Mouse (Mus musculus) mouse trophoblast stem cell (cell line): Measurements from ENCODE around the gene Camsap2.

ENCODE experiments used
- in situ Hi-C, 2 experiments: fragments of 300-500 bp; cut with MseI, MboI; formaldehyde crosslinking; loops; 2 replicates in 1 of 2; 3 replicates in 1 of 2; pipeline ENCODE4 v1.15.1; 2025

Gene Camsap2

DNA sequence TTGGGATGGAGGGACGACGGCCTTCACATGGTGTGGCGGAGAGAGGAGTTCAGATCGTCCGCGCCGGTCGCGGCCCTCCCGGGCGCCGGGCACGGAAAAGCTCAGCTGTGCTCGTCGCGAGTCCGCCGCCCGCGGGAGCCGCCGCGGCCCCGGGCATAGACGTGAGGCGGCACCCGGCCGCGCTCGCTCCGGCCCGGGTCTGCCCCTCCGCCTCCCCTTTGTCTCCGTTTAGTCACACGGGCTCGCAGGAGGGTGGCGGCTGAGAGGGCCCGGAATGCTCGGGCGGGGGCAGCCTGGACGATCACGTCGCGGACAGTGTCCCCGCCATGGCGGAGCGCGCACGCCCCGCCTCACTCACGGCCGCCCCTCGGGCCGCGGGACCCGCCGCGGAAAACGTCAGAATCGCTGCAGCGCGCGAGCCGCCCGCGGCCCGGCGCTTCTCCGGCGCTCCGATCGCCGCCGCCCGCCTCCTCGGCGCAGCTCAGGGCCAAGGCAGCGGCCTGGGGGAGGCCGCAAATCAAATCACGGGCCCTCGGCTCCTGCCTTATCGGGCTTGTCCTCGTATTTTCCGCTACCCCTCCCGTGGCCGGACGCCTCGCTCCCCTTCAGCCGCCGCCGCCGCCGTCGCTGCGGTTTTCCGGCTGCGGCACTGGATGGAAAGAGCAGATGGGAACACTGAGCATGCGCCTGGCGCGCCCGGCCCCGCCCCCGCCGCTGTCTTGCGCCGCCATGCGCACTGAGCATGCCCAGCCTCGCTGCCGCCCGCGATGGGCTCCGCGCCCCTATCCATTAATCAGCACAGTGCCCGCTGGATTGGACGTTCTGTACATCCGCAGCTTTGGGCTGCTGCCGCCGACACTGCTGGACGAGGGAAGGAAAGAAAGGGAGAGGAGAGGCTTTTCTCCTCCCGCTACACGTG lies at the start of gene Camsap2:
TSS of gene Camsap2 (minus strand) at position 651 of the 919 bp plus-strand sequence.
- in situ Hi-C loops: no loop called here

DNA sequence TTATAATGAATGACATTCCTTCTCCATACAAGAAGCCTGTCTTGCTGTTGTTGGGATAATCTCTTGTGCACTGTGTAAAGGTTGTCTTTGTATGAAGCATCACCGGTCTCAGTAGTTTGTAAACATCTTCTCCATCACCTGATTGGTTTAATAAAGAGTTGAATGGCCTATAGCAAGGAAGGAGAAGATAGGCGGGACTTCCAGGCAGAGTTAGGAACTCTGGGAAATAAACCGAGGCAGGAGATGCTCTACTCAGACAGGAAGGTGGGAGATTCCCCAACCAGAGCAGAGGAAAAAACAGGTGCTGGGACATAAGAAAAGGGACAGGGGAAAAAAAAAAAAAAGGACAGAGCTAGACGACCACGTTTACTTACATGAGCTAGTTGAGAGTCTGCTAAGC lies 49.2 kb upstream of the Camsap2 start:
- in situ Hi-C loops: no loop called here

DNA sequence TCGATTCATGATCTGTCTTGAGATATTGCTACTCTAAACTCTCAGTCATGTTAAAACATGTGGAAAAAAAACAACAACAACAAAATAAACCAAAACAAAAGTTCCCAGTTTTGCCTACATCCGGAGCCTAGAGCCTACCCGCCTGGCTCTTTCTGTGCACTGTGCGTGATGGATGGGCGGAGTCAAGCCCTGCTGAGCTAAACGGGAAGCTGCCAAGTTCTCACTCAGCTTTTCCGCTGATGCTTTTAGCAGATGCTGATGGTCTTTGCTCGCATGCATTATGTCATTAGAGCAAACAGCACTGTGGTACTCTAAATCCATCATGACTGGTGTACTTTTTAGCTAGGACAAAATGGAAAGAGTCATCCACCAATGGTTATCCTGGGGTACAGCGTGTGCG lies 48.6 kb upstream of the Camsap2 start:
- in situ Hi-C loops: no loop called here

DNA sequence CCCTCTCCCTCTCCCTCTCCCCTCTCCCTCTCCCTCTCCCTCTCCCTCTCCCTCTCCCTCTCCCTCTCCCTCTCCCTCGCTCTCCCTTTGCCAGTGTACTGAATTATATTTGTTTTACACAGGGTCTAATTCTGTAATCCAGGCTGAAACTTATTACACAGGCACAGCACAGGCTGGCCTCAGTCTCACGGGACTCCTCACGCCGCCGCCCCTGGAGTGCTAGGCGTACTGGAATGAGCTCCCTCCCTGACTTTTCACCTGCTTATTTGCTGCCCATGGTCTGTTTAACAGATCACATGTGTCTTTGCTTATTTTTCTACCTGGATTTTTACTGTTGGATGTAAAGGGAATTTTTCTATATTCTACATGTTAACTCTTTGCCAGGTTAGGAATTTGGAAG lies 41.0 kb upstream of the Camsap2 start:
- in situ Hi-C loops: no loop called here

DNA sequence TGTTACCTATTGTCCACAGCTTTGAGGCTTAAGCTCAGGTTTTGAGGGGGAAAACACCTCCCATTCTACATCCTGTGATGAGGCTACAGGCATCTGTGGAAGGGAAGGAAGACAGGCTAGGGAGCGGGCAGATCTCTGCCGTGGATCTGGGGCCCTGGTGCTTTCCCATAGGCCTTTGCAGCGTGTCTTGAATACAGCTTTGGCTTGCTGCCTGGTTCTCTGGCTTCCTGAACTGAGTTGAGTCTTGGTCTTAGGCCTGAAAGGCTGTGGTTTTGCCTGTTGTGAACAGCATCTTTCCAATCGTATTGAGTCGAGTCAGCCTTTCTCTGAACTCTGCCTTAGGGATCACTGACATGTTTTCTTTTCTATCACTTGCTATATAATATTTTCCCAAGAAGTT lies 35.7 kb upstream of the Camsap2 start:
- in situ Hi-C loops: no loop called here

DNA sequence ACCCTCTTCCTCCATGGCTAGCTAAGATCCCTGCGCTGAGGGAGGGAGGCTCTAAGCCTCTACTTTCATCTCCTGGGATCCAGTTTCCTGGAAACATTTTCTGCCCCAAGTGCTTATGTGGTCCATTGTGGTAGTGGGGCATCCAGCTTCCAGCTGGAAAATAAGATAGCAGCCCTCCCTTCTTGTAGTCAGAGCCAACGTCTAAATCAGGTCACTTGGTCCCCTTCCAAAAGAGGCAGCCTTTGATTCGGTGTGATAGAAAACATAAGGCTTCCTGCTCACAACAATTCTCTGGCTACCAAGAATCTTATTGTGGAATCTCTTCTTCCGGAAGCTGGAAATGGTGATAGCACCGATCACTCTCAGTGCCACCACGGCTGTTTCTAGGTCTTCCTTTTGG lies 35.3 kb upstream of the Camsap2 start:
- in situ Hi-C loops: no loop called here

DNA sequence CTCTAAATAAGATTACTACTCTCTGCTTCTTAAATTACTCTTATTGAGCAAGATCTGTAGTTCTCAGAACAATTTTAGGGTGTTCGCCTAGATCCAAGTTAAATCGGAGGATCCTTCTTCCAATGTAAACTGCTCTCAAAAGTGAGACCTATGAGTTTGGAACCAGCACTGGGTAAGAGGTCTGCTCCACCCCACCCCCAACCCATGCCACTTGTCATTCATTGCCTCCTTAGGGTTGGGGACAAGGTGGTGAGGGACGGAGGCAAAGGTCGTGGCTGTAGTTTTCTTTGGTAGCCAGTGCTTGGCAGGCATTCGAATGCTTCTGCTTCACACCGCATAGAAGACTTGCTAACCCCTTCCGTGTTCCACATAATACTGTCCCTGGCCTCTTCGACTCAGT lies 34.7 kb upstream of the Camsap2 start:
- in situ Hi-C loops: no loop called here

DNA sequence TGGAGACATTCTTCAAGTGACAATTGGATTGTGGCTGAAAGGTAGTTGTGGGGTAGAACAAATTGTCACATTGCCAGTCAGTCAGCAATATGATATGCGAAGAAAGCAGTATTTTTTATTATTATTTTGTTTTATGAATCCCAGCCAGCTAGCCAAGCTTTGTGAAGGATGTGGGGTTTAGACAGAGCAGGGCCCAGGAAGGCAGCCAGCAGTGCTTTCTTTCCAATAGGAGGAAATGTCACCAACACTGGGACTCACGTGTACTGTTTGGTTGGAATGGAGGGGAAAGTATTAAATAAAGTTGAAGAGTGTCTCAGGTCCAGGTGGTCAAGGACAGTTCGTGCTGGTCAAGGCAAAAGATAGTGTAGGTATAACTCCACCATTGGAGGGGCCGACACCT lies 34.3 kb upstream of the Camsap2 start:
- in situ Hi-C loops: no loop called here

DNA sequence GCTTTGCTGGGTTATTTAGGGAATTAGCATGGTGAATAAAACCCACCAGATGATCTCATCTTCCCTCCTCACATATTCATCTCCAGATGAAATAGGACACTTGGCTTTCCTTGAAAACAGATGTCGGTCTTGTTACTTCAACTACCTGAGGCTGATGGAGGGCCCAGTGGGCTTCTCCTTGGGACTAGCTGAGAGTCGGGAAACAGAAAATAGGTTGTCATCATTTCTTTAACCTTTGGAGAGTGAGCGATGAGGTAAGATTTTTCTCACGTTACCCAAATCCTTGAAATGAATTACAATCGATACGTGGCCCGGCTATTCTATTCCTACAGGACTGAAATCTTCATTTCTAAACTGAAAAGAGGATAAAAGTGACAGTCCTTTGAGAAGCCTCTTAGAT lies 33.4 kb upstream of the Camsap2 start:
- in situ Hi-C loops: no loop called here

DNA sequence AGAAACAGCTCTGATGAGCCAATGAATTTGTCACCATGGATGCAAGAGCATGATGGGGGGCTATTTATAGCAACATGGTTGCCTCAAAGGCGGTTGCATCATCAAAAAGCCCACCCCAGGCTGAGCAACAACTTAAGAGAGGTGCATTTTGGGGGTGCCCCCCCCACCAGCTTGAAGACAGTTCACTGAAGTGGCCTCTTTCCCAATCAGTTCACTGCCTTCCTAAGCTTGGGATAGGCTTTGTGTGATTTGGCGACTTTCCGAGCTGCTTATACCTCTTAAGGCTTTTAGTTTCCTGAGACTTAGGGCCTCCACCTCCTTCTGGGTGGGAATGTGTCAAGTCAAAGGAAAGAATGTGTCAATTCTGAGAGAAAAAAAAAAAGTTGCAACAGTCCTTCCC lies 20.1 kb upstream of the Camsap2 start:
- in situ Hi-C loops: no loop called here

DNA sequence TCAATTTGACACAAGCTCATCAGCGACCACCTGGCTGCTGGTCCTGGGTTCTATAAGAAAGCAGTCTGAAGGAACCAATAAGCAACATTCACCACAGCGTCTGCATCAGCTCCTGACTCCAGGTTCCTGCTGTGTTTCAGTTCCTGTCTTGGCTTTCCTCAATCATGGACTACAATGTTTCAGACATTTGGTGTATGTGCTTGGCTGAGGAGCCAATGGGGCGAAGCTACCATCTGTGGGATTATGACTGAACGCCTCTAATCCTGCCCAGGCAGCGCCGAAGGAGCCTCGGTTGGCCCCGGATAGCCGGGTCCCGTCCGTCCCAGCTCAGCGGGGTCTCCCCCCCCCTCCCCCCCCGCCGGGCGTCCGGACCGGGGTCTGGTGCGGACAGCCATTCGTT lies 18.8 kb upstream of the Camsap2 start:
- in situ Hi-C loops: no loop called here

DNA sequence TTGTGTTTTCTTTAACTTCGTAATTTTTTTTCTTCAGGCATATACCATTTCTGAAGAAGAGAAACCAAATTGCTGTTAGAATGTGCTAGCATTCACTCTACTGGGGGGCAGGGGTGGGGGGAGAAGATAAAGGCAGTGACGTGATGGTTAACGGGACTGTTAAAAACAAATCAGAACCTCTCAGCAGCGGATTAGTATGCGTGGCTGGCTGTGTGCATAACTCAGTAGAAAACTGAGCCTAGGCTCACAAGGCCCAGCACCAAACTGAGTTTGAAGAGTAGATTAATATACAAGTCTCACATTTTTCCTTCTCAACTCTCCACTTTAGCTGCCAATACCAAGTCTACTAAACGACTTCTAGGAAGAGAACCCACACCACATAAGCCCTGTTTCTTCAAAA lies 17.1 kb upstream of the Camsap2 start:
- in situ Hi-C loops: no loop called here

DNA sequence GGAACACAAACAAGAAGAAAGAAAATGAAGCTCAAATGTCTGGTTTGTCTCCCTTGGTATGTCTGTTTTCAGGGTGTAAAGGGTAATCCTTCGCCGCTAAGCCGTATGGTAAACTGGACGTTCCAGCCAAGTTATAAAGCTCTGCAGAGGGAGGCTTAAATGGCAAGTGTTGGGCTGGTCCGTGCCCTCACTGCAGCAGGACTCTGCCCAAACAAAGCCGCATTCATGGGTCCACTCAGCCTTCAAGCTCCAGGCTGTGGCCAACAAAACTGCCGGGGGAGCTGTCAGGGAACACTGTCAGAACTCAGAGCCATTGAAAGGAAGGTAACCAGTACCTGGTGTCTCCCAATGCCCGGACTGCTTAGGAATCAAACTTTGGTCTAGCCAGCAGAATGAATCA lies 16.7 kb upstream of the Camsap2 start:
- in situ Hi-C loops: no loop called here

DNA sequence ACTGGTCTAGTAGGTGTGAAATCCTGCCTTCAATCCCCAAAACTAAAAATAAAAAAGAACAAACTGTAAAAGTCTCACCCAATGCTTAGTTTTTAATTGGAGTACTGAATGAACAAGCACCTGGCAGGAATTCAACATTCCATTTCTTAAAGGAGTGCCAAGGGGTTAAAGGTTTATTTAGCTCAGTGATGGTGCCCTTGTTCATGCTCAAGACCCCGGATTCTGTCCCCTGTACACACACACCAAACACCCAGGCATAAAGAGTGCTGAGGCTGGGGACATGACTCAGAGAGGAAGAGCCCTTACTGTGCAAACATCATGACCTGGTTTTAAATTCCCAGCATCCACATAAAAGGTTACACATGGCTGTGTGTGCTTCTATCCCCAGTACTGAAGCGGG lies 15.5 kb upstream of the Camsap2 start:
- in situ Hi-C loops: no loop called here

DNA sequence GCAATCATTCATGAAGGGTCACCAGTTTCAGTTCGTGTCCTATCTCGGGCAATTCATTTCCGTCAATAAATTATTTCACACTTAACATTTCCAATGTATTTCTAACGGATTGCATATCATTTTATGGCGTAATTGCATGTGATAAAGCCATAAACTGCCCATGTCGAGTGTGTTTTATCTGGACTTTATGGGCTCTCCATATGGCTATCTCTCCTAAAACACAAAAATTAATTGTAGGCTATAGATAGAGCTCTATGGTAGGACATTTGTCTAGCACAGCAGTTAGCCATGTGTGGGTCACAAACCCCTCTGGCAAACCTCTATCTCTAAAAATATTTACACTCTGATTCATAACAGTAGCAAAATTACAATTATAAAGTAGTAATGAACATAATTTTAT lies 15.0 kb upstream of the Camsap2 start:
- in situ Hi-C loops: no loop called here

DNA sequence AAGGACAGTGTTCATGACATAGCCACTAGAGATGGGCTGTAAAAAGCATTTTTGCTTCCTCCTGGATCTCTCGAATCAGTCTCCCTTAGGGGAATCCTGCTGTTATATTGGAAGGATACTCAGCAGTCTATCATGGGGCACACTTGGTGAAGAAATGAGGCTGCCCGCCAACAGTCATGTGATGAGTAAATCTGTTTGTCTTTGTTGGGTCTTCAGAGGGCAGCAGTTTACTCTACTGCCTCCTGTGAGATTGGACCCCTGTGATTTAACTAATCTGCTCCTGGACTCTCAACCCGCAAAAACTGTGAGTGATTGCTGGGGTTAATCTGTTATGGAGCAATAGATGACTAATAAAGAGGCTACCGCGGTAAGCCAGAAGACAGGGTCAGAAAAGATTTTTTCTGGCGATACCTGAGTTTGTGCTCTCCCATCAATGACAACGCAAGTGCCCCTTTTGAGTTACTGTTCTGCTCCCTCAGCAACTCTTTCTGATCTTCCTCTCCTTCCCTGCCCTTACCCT lies 13.0 kb upstream of the Camsap2 start:
- in situ Hi-C loops: no loop called here

DNA sequence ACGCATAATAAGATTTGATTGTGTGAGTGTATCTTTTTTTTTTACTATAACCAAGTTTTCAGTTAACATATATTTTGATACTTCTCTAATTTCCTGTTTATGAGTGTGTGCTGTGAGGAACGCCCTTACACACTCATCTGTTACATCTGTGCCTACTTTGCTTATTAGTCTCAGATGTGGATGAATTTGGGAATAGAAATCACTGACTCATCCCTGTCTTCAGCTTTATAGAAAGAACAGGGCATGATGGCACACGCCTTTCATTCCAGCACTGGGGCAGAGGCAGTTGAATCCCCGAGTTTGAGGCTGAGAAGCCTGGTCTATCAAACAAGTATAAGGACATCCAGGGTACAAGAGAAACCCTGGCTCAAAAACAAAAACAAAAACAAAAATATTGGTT lies 9.7 kb upstream of the Camsap2 start:
- in situ Hi-C loops: no loop called here

DNA sequence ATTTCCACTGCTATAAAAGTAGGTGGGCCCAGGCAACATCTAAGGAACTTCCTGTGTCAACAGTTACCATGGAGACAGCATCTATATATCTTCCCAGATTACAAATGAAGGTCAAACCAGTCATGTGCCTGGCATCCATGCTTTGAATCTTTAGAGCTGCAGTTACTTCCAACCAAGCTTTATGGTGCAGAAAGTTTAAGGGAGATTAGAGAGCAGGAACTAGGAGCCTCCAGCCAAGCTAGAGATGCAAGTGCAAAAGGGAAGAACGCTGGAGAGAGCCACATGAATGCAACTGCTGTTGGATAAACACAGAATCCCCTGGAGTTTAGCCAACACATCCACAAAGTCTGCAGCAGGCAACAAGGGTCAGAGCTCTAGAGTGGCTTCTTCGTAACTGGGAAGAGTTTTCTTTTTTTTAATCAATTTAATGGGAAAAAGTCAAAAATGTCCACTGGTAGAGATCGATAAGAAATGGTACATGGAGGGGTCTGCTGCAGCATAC lies 4.8 kb upstream of the Camsap2 start:
- in situ Hi-C loops: no loop called here

DNA sequence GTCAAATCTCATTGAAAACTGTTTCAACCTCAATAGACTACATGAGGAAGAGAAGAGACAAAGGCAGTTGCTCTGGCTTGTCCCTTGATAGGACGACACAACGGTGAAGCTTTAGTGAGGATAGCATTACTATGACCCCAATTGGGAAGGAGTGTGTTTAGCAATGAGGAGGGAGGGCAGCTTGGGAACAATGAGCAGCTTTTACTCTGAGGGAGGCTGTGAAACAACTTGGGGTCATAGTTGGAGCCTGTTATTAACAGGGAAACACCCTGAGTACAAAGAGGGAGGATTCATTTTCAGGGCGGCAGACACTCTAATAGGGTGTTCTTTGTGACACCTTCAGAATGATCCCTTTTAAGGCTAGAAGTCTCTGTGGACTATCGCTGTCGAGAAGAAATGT lies 2.2 kb upstream of the Camsap2 start:
- in situ Hi-C loops: no loop called here

DNA sequence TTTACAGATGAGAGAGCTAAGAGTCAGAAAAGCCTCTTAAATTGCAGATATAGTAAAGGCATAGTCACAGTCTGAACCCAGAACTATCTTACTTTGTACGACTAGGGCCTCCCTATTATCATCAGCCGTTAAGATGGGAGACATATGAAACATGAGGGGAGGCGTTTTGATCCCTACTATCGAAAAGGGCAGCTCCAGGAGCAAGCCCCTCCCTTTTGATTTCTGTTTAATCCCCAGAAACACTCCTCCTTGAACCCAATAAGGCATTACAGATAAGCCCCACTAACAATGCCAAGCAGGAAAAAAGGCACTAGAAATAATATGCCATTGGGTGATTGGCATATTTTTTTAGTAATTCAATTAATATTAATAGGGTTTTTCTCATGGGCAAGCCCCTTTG lies 1.2 kb upstream of the Camsap2 start:
- in situ Hi-C loops: no loop called here

DNA sequence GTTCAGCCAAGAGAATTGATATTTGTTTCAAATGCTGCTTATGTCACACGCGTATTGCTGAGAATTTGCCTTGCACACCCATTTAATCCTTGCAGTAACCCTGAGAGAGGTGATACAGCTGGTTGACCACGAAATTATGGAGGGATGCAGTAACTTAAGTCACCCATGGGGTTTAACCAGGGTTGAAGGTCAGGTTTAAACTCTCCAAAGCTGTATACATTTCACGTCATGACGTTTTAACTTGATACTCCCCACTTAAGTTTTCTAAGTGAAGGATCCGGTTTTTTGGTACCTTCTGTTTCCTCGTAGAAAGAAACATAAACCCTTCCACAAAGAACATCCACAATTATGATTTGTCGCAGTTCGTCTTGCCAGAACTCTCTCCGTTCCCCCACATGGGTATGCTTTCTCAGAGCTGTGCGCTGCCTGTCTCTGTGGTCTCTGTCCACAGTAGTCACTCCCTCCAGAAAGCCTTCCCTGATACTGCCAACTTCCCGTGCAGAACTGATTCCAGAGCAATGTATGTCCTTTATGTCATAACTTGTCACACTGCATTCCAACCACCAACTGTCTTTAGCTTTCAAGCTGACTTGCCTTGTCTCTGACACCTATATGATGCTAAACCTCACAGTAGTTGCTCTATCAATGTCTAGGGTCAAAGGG lies 600 bp upstream of the Camsap2 start:
- in situ Hi-C loops: no loop called here

DNA sequence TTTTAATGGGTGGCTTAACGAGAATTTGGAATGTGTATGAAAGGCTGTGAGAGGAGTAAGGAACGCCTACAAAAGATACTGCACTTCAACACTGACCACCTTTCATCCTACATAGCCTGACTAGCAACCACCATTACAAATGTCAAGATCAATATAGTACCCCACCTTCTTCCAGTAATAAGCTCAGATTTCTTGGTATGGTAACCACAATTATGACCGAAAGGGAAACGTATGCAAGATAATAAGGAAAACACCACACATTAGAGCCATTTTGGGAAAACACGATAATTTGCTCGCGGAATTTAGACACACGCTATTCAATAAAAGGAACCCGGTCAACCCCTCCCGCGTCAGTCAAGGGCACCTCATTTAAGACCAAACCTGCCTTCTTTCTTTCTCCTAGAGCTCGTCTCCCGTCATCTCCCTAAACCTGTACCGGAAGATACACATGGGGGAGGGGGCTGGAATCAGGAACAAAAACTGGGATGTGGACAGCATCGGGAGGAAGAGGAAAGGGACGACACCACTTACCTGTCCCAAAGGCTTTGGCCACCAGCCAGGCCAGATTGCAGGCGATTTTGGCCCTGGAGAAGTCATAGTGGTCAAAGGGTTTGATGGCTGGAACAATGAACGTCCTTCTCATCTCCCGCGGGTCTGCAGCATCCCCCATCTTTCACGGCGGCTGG lies 993 bp downstream of the Camsap2 start:
- in situ Hi-C loops: no loop called here
